ENCODE assay signal across 21 mouse cellular contexts in genomic region chr8:57115303-57115702, GRCm38 (mm10).
"Had no signal": no experiment of that assay in that cellular context is flagged by ENCODE, and none has a peak within 500 bp of the region (broad histone marks: within the 10 kb centered on the region; RNA-seq: fewer than 3 reads in every experiment).

No protein-coding gene starts in this region.

- ATAC-seq: hindbrain, embryonic 16.5 days; hindbrain, postnatal 0 days; inflammation-experienced regulatory T-cells, adult 6 months; intestine, embryonic 15.5 days; intestine, embryonic 16.5 days; intestine, postnatal 0 days had no signal

- DNase-seq: heart, postnatal 10 days; heart, postnatal 36 days; heart, postnatal 4 days; kidney, adult 11 months; kidney, adult 18-20 months; kidney, adult 2 months; kidney, adult 8-10 months; kidney, adult 9 months; kidney, postnatal 10 days; kidney, postnatal 14 days; kidney, postnatal 25 days; kidney, postnatal 36 days; kidney, postnatal 4 days; layer of hippocampus, adult 9-11 months; layer of hippocampus, postnatal 36 days had no signal
